Mouse (Mus musculus) cerebellum, adult (tissue): ENCODE measurements around the gene Crisp2.
"Not testable (repeated sequence)": the region's sequence is repeated elsewhere in the genome, so short reads cannot be mapped to it uniquely, and the experiment has no call there.

Experiments
- ATAC-seq: cut with Nextera tagmentation; 2 replicates; pipeline ENCODE4 v1.9.2; 2017; ENCODE audit warnings: mild to moderate bottlenecking, moderate library complexity, mixed read lengths; ENCODE audit not compliant: insufficient number of reproducible peaks, low FRiP score, low TSS enrichment

Gene Crisp2

GRCm38 (mm10) chr17:40717055-40717454, 89.7 kb downstream of the Crisp2 start:
- not testable (repeated sequence) for ATAC-seq

DNA sequence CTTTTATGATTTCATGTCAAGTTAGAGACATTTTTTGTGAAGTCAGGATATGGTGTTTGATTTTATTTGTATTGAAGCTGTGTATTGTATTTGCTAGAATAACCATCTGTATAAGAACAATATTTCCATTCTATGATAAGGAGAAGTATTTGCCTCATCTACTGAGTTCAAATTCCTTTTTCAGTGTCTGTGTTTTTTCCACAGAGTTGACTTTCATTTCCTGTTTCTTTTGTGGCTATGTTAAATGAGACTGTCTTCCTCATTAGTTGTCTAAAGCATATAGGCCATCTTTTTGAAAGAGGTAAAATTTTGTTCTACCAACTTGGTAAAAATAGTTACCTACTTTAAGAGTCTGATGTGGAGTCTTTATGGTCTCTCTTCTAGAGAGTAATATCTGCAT, 90.5 kb downstream of the Crisp2 start:
- ATAC-seq: no peak
